Mouse (Mus musculus) cerebellum, adult 9-11 months (tissue): Measurements from ENCODE around the gene Atraid.

Source experiments
- DNase-seq: peaks from one replicate; pipeline ENCODE4 v3.0.0; 2022

Atraid gene

GRCm38 (mm10) chr5:31054261-31055215, 6.4 kb downstream of the Atraid start, which contains the start of gene Cad:
Gene Cad, plus strand, starts transcription at chr5:31054780.
- peak; percentile 94 for DNase-seq

DNA sequence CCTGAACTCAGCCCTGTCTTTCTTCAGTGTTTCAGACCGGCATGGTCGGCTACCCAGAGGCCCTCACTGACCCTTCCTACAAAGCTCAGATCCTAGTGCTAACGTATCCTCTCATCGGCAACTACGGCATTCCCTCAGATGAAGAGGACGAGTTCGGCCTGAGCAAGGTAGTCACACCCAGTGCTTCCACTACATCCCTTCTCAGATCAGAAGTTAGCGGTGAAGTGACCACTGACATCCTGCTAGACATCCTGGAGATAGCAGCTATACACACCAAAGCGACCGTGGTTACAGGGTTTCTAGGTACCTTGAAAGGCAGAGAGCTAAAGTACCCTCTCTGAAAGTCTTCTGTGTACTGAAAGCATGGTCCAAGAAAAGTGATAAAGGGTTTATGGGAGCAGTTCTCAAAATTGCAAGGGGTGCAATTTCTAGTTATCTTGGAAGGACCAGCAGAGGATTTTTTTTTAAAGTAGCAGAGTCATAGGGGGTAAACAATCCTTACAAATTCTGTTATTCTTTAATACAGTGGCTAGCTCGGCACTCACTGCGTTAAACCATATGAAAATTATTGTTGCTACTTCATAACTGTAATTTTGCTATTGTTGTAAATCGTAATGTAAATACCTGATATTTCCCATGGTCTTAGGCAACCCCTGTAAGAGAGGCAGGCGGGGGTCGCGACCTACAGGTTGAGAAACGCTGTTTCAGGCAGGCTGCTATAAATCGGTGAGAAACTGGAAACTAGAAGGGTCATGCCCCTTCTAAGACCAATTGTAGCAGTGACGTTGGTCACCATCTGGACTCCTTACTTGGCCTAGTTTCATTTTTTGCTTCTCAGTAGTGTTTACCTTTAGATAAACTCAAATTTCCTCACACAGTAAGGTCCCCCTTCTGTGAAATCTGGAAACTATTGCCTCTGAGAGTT, 7.4 kb downstream of the Atraid start:
- no peak for DNase-seq

- no peak for DNase-seq
Observed at GRCm38 (mm10) chr5:31069810-31070209, 21.7 kb downstream of the Atraid start.

GRCm38 (mm10) chr5:31071059-31071458, 22.9 kb downstream of the Atraid start:
- DNase-seq, result no peak

DNA sequence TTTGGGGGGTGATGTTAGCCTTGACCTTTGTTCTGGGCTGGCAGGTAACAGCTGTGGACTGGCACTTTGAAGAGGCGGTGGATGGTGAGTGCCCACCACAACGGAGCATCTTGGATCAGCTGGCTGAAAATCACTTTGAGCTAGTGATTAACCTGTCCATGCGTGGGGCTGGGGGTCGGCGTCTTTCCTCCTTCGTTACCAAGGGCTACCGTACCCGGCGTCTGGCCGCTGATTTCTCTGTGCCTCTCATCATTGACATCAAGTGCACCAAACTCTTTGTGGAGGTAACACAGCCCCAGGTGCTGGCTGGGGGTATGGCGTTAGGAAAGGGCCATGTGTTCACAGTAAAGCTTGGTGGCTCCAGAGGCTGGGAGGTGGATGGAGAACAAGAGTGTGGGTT, 23.7 kb downstream of the Atraid start:
- DNase-seq, result no peak

GRCm38 (mm10) chr5:31073176-31073575, 25.1 kb downstream of the Atraid start:
- no peak for DNase-seq

GRCm38 (mm10) chr5:31076346-31076745, 28.2 kb downstream of the Atraid start:
- no peak for DNase-seq

GRCm38 (mm10) chr5:31080059-31080794, 32.1 kb downstream of the Atraid start:
- no peak for DNase-seq

DNA sequence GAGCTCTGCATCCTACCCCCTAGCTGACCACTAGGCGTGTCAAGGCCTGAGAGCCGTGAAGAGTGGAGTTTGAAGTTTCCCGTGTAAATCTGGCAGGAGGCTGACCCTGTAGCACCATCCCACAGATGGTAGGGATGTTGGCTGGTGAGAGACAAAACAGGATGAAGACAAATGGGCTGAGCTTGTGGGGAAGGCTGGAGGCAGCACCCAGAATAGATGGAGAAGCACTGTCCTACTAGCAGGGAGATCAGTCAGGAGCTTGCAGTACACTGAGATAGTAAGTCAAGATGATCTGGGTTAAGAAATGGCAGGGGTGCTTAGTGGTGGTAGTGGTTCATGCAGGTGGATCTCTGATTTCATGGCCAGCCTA, 32.7 kb downstream of the Atraid start:
- no peak for DNase-seq

DNA sequence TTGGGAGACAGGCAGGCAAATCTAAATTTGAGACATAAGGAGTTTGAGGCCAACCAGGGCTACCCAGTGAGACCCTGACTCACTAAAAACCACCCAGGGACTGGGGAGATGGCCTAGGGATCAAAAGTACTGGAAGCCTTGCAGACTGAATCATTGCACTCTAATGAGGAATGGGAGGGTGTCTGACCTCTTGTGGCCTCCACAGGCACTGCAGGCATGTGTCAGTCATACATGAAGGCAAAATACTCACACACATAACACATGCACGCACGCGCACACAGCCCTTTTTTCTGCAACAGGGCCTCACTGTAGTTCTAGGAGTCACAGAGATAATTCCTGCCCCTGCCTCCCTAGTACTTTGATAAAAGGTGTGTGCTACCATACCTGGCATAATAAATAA, 33.3 kb downstream of the Atraid start:
- DNase-seq, result no peak

DNA sequence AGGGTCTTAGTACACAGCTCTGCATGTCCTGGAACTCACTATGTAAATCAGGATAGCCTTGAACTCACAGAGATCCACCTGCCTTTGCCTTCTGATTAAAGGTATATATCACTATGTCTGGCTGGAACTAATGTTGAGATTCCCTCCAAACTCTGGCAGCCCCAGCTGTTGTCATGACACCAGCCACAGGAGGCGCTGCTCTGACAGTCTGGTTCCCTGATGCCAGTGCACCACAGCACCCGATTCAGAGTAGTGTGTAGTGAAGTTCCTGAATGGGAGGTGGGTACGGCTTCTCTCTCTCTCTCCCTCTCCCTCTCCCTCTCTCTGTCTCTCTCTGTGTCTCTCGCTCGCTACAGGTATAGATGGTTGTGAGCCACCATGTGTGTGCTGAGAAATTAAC, 34.2 kb downstream of the Atraid start:
- DNase-seq, result no peak

DNA sequence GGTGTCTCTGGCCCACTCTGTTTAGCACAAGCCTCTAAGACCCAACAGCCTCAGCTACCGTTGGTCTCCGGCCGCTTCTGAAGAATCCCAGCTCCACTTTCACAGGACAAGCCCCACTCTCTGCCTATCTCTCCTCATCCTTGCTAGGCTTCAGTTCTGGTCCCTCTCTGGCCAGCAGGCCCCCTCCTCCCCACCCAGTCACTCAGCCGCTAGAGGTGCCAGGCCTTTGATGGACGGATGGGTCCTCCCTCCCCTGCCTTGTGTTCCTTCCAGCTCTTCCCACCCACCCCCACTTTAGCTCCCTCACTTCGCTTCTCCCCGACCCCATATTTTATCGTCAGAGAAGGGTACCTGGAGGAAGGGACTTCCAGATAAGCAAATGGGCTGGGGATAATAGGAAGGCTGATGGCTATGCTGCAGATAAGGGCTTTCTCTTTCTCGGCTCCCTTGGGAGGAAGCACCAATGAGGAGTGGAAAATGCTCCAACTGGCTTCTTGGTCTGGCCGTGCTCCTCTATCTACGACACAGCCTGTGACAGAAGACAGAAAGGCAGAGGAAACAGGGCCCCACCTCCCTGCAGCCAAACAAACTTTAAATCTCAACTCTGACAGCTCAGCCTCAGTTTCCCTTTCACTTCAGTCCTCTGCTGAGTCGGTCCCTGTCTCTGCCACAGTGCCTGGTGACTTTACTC, 35.0 kb downstream of the Atraid start:
- no peak for DNase-seq

- no peak for DNase-seq
Observed at GRCm38 (mm10) chr5:31083949-31084348, 35.8 kb downstream of the Atraid start.

DNA sequence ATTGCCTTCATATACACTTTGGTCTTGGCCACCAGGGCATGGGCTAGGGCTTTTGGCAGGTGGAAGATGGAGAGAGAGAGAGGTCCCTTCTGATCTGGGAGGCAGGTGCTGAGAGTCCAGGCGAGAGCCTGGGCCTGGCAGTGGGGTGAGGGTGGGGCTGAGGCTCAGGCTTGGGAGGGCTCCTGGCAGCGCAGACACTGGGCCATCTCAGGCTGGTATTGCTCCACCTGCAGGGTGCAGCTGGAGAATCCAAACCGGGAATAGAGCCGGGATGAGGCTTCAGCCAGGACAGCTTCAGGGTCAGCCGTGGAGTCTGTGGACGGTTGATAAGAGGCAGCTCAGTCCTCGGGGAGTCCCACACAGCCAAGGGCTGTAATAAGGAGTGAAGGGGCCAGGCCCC, 38.5 kb downstream of the Atraid start:
- no peak for DNase-seq

DNA sequence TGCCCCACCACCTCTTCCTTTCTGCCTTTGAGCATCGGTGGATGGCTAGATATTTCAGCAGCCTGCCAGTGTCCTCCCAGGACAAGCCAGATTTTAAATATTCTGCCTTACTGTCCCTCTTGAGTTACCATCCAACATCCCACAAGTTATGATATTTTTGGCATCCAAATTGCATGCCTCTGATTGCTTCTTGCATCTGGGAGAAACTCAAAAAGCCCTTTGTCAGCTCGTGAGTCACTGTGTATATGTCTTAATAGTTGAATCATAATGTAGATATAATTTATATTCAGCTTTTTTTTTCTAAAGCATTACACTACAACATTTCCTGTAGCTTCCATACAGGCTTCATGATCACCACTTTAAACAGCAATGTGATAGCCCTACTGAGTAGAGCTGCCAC, 39.0 kb downstream of the Atraid start:
- no peak for DNase-seq

GRCm38 (mm10) chr5:31092231-31092975, 44.3 kb downstream of the Atraid start:
- DNase-seq, result no peak

- no peak for DNase-seq
Observed at GRCm38 (mm10) chr5:31093151-31094041, 45.3 kb downstream of the Atraid start.

GRCm38 (mm10) chr5:31094100-31094798, 46.1 kb downstream of the Atraid start:
- no peak for DNase-seq

DNA sequence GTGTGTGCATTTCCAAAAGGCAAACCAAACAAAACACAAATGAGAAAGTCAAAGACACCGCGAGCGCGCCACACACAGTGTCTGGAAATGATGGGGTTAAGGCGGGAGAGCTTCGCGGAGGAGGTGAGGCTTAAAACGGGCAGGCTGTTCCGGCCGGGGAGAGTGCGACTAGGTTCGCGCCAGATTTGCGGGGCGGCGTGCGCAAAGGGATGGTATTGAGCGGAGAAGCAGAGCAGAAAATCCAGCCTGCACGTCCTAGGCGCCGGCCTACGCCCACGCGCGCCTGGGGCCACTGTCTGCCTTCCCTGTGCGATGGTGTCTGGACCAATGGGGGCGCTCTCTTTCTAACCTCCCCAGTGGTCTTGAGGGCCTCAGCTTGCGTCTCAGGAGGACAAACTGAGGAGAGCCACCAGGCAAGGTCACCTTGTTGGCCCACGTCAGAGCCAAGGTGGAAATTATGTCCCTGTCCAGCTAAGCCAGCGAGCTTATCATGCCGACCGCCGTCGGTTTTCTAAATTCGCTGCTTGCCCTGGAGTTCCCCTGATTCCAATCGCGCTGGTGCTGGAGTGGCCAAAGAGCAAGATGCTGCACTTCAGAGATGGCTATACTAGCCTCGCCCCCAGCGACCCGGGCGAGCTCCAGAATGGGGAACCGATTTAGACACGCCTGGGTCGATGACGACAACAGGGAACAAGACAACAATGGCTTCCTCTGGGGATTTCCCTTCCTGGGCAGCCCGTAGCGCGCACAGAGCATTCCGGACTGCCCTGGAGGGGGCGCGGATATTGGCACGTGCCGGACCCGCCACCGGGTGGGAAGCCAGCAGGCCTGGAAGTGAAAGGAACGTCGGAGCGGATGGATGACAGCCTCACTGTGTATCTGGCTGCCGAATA, 46.9 kb downstream of the Atraid start:
- DNase-seq, result no peak
